Mouse (Mus musculus): ENCODE measurements around the gene Mblac1. TPM values are rescaled to one million over a fixed set of nuclear protein-coding genes. Genes with fewer than 3 reads are reported as not detected.
"Not testable (repeated sequence)": the region's sequence is repeated elsewhere in the genome, so short reads cannot be mapped to it uniquely, and the experiment has no call there.

Gene Mblac1
- total RNA-seq, 4 experiments from 2014 or later, result 7.4 to 11.1 (median 9.5) TPM

GRCm38 (mm10) chr5:138207873-138208272 is 13.8 kb downstream of the Mblac1 start:
- no peak for DNase-seq (ENCODE audit: low spot score in 2 of 2)

DNA sequence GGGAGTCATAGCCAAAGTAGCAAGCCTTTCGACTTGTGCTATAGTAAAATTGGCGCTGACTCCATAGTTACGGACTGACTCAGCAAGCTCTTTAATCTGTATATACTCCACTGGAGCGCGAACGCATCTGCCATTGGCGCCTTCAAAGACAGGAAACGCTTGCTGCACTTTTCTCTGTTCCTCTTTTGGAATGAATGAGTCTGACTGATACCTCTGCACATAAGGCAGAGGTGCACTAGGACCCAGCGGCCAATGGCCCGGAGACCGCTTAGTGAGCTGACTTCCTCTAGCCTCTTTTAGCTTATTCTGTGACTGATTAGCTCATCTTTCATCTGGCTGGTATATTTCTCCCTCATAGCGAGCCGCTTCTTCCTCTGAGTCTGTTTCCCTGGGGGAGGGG is 22.5 kb downstream of the Mblac1 start:
- DNase-seq (ENCODE audit: low spot score in 2 of 2), result not testable (repeated sequence)

GRCm38 (mm10) chr5:138219864-138220263 is 25.8 kb downstream of the Mblac1 start:
- DNase-seq (ENCODE audit: low spot score in 2 of 2), result no peak

GRCm38 (mm10) chr5:138222111-138222510 is 28.0 kb downstream of the Mblac1 start:
- peak; percentile 60 to 85 for DNase-seq (ENCODE audit: low spot score in 2 of 2)

DNA sequence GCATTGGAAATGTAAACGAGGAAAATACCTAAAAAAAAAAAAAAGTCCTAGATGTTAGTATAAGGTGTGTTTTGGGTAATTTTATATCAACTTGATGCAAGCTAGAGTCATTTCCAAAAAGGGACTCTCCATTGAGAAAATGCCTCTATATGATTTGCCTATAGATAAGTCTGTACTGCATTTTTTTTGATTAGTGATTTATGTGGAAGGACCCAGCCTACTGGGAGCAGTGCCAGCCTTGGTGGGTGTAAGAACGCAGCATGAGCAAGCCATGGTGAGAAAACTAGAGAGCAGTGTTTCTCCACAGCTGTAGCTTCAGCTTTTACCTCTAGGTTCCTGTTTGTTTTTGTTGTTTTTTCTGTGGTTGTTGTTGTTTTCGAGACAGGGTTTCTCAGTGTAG is 29.2 kb downstream of the Mblac1 start:
- no peak for DNase-seq (ENCODE audit: low spot score in 2 of 2)

DNA sequence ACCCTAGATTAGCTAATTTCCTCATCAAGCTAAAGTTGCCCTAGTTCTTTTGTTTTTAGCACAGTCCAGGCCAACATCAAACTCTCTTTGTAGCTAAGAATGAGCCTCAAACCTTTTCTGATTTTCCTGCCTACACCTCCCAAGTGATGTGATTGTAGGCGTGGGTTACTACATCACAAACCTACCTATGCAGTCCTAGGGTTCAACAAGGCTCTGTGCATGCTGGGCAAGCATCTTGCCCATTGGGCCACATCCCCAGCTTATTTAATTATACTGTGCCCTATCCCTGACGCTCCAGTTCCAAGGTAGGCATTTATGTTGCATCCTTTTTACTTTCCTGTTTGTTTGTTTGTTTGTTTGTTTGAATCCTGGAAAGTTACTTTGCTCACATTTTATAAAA is 31.6 kb downstream of the Mblac1 start, which contains the start of gene Nxpe5:
Gene Nxpe5 (plus strand): TSS at position 199 of the 400 bp plus-strand sequence.
- no peak for DNase-seq (ENCODE audit: low spot score in 2 of 2)

- no peak for DNase-seq (ENCODE audit: low spot score in 2 of 2)
Measured at GRCm38 (mm10) chr5:138226491-138226890, 32.4 kb downstream of the Mblac1 start.

DNA sequence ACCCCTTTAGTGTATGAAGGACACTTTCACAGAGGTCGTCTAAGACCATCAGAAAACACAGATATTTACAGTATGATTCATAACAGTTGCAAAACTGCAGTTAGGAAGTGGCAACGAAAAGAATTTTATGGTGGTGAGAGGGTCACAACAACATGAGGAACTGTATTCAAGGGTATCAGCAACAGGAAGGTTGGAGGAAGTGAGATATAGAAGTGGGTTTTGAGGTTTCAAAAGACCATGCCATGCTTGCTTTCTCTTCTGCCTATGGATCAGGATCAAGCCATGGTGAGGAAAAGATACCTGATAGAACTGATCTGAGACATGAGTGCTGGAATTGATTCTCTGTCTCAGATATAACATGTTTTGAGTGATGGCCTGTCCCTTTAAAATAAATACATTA is 33.3 kb downstream of the Mblac1 start:
- no peak for DNase-seq (ENCODE audit: low spot score in 2 of 2)

- no peak for DNase-seq (ENCODE audit: low spot score in 2 of 2)
Measured at GRCm38 (mm10) chr5:138228026-138228425, 33.9 kb downstream of the Mblac1 start.

GRCm38 (mm10) chr5:138229511-138229910 is 35.4 kb downstream of the Mblac1 start:
- no peak for DNase-seq (ENCODE audit: low spot score in 2 of 2)

- no peak for DNase-seq (ENCODE audit: low spot score in 2 of 2)
Measured at GRCm38 (mm10) chr5:138233778-138234177, 39.7 kb downstream of the Mblac1 start.

- no peak for DNase-seq (ENCODE audit: low spot score in 2 of 2)
Measured at GRCm38 (mm10) chr5:138234224-138234623, 40.1 kb downstream of the Mblac1 start.

DNA sequence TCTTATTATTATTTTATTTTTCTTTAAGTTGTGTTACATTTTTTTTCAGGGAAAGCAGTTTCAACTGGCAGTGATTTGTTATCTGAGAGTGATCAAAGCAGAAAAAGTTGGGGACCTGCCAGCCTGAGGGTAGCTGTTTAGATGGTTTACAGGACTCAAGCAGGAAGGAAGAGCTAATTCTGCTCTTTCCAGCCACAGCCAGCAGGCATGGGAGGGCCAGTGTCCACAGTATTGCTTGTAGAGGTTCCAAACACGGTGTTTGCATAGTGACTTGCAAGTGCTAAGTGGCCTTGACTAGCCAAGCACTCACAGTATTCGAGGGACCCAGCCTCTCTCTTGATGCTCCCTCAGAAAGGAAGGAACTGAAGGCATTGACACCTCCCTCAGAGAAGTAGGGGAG is 47.4 kb downstream of the Mblac1 start:
- DNase-seq (ENCODE audit: low spot score in 2 of 2), result no peak

Small RNA genes lying within 50 kb of the gene (microRNA-seq; reads per million reads assigned to microRNA genes)
- gene Mir106b (117 to 355 reads per million in 2 experiments), gene Mir25 (36.7 to 72.8 reads per million in 2 experiments), gene Mir93 (1,196 to 1,469 reads per million in 2 experiments)

Other genes with a start within 250 kb of the Mblac1 start
- gene Gjc3, start 231.2 kb upstream of the Mblac1 start, total RNA-seq (2022), result 10 to 100 TPM; 21.7 to 35.9 (median 28.1) TPM
- not detected for gene Azgp1, start 212.8 kb upstream of the Mblac1 start, total RNA-seq (2022)
- not detected for gene Smok3a, start 173.1 kb upstream of the Mblac1 start, total RNA-seq (2022)
- not detected for gene Smok3b, start 172.9 kb upstream of the Mblac1 start, total RNA-seq (2022)
- gene Smok3c, start 141.1 kb upstream of the Mblac1 start, total RNA-seq (2022), result not detected
- 10 to 100 TPM; 40.0 to 46.4 (median 43.2) TPM for gene Zkscan1, start 109.2 kb upstream of the Mblac1 start, total RNA-seq (2022)
- gene Zscan21, start 77.4 kb upstream of the Mblac1 start, total RNA-seq (2022), result 10 to 100 TPM; 13.4 to 17.5 (median 15.9) TPM
- 10 to 100 TPM; 10.1 to 14.6 (median 13.2) TPM for gene Zfp113, start 38.6 kb upstream of the Mblac1 start, total RNA-seq (2022)
- gene Cops6, start 33.2 kb upstream of the Mblac1 start, total RNA-seq (2022), result 100 to 1,000 TPM; 132 to 137 (median 134) TPM
- 10 to 100 TPM; 24.7 to 32.5 (median 28.9) TPM for gene Ap4m1, start 22.3 kb upstream of the Mblac1 start, total RNA-seq (2022)
- gene Mcm7, start 21.9 kb upstream of the Mblac1 start, total RNA-seq (2022), result 10 to 100 TPM; 14.1 to 17.9 (median 16.0) TPM
- gene Taf6, start 6.9 kb upstream of the Mblac1 start, total RNA-seq (2022), result 10 to 100 TPM; 37.9 to 42.7 (median 39.1) TPM
- gene Cnpy4, start 6.8 kb upstream of the Mblac1 start, total RNA-seq (2022), result 10 to 100 TPM; 12.1 to 14.7 (median 13.6) TPM
- gene Nxpe5, start 31.6 kb downstream of the Mblac1 start, total RNA-seq (2022), result under 1 TPM in 2 of 4 experiments, not detected in 2; 0.19 to 0.37 TPM
- 10 to 100 TPM; 51.6 to 61.3 (median 58.0) TPM for gene Lamtor4, start 61.2 kb downstream of the Mblac1 start, total RNA-seq (2022)
- gene BC037034, start 69.7 kb downstream of the Mblac1 start, total RNA-seq (2022), result 10 to 100 TPM; 64.7 to 74.1 (median 70.8) TPM
- gene Gal3st4, start 78.5 kb downstream of the Mblac1 start, total RNA-seq (2022), result 1 to 10 TPM; 2.9 to 5.2 (median 4.0) TPM
- gene Gm43720, start 85.6 kb downstream of the Mblac1 start, total RNA-seq (2022), result not detected
- 1 to 10 TPM; 1.5 to 2.2 (median 1.8) TPM for gene Gpc2, start 85.7 kb downstream of the Mblac1 start, total RNA-seq (2022)
- 1 to 10 TPM in 2 of 4 experiments, under 1 TPM in 2; 0.33 to 2.7 (median 1.1) TPM for gene Stag3, start 85.9 kb downstream of the Mblac1 start, total RNA-seq (2022)
- 1 to 10 TPM in 1 of 4 experiments, under 1 TPM in 1, not detected in 2; 0.58 to 1.5 TPM for gene Pvrig, start 147.6 kb downstream of the Mblac1 start, total RNA-seq (2022)
- gene Zfp157, start 247.2 kb downstream of the Mblac1 start, total RNA-seq (2022), result 10 to 100 TPM; 21.1 to 29.6 (median 24.7) TPM